Mouse (Mus musculus): ENCODE data around the gene Stag2.

The Stag2 gene

GRCm38 (mm10) chrX:42215742-42216141, 66.6 kb downstream of the Stag2 start:
- CTCF ChIA-PET, result no interaction called here

GRCm38 (mm10) chrX:42250342-42250741, 101.2 kb downstream of the Stag2 start:
- CTCF ChIA-PET, result no interaction called here

- CTCF ChIA-PET, result no interaction called here
Measured at GRCm38 (mm10) chrX:42272713-42273112, 123.6 kb downstream of the Stag2 start.

GRCm38 (mm10) chrX:42290215-42290614, 141.1 kb downstream of the Stag2 start:
- CTCF ChIA-PET, result no interaction called here

GRCm38 (mm10) chrX:42315231-42315630, 166.1 kb downstream of the Stag2 start:
- CTCF ChIA-PET, result no interaction called here

GRCm38 (mm10) chrX:42320424-42320823, 171.3 kb downstream of the Stag2 start:
- CTCF ChIA-PET, result no interaction called here

GRCm38 (mm10) chrX:42321200-42321773, 172.2 kb downstream of the Stag2 start:
- CTCF ChIA-PET, result no interaction called here

- CTCF ChIA-PET, result no interaction called here
Measured at GRCm38 (mm10) chrX:42324848-42325247, 175.7 kb downstream of the Stag2 start.

Data from spleen, embryonic (tissue).